Mouse (Mus musculus) kidney, postnatal 0 days (tissue): Measurements from ENCODE around the gene Gipr. TPM values are rescaled to one million over a fixed set of nuclear protein-coding genes. Genes with fewer than 3 reads are reported as not detected.

Experiments used
- ATAC-seq: fragments of 200-750 bp; cut with Nextera tagmentation; replicated peaks from 2 replicates; pipeline ENCODE4 v1.8.0; 2017; ENCODE audit warnings: low read depth, moderate number of reproducible peaks, moderate TSS enrichment, moderate library complexity; ENCODE audit not compliant: low FRiP score
- DNase-seq: peaks from one replicate; pipeline ENCODE4 v3.0.0-alpha.2; 2016; ENCODE audit warnings: low spot score
- H3K27ac ChIP-seq: fragments of 300-500 bp; sonication (generic); 2 replicates; pipeline ENCODE4 v1.5.1; 2014; ENCODE audit warnings: mild to moderate bottlenecking
- H3K27me3 ChIP-seq: fragments of 300-500 bp; sonication (generic); 2 replicates; pipeline ENCODE4 v1.6.1; 2014; ENCODE audit warnings: low read length, mixed read lengths; ENCODE audit not compliant: insufficient read depth
- H3K36me3 ChIP-seq: fragments of 300-500 bp; sonication (generic); 2 replicates; pipeline ENCODE4 v1.6.1; 2014; ENCODE audit warnings: low read length, mixed read lengths; ENCODE audit not compliant: insufficient read depth
- H3K4me1 ChIP-seq: fragments of 300-500 bp; sonication (generic); replicated peaks from 2 replicates; pipeline ENCODE4 v1.6.1; 2014; ENCODE audit warnings: antibody characterized with exemption, low read length, mixed read lengths; ENCODE audit not compliant: insufficient read depth
- H3K4me2 ChIP-seq: fragments of 300-500 bp; sonication (generic); 2 replicates; pipeline ENCODE4 v1.6.1; 2014; ENCODE audit warnings: mild to moderate bottlenecking, low read length, moderate library complexity, mixed read lengths
- H3K4me3 ChIP-seq: fragments of 300-500 bp; sonication (generic); replicated peaks from 2 replicates; pipeline ENCODE4 v1.5.1; 2014; ENCODE audit warnings: low read depth, low read length
- H3K9ac ChIP-seq: fragments of 300-500 bp; sonication (generic); 2 replicates; pipeline ENCODE4 v1.6.1; 2014; ENCODE audit warnings: low read depth, low read length
- H3K9me3 ChIP-seq: fragments of 300-500 bp; sonication (generic); replicated peaks from 2 replicates; pipeline ENCODE4 v1.6.1; 2016; ENCODE audit warnings: low read length, inconsistent platforms, mixed read lengths
- CTCF ChIP-seq: IDR thresholded peaks from 2 replicates; pipeline ENCODE4 v1.5.1; 2016; ENCODE audit warnings: antibody characterized with exemption, low read depth, mild to moderate bottlenecking, moderate library complexity
- WGBS: fragments of 180-500 bp; shearing (Covaris S2); extraction: QIAGEN DNeasy Blood & Tissue Kit; methylation state at CpG from one replicate; pipeline ENCODE4 v1.1.7; 2014; 5-methylcytosine and 5-hydroxymethylcytosine counted together
- polyA plus RNA-seq: library from polyadenylated mRNA; unstranded; fragments of >200 nt; fragmentation: Nextera tagmentation; extraction: Ambion mirVana; gene quantifications from 2 replicates; pipeline ENCODE4 v1.2.1, GENCODE M21; 2015

Gene Gipr
- polyA plus RNA-seq, 1 experiment from 2014 or later: 0.09 TPM

- Histone ChIP-seq H3K4me3 (no peak overlapping the region), H3K4me1 (peaks cover 17% of the 10 kb centered on the region; the same call in 1 of the 2 replicates), H3K36me3 (no peaks in the 10 kb centered on the region), H3K9me3 (no peaks in the 10 kb centered on the region), H3K27me3 (no peaks in the 10 kb centered on the region), H3K4me2 (no peak overlapping the region), H3K27ac (no peak overlapping the region), H3K9ac (no peak overlapping the region)
- ATAC-seq (no peak), DNase-seq (no peak)
- peak; percentile 50 for TF ChIP-seq CTCF
- 98% methylated on average over 5 of the region's 5 CpGs for WGBS
Observed at GRCm38 (mm10) chr7:19210010-19210409, 44.1 kb upstream of the Gipr start.

DNA sequence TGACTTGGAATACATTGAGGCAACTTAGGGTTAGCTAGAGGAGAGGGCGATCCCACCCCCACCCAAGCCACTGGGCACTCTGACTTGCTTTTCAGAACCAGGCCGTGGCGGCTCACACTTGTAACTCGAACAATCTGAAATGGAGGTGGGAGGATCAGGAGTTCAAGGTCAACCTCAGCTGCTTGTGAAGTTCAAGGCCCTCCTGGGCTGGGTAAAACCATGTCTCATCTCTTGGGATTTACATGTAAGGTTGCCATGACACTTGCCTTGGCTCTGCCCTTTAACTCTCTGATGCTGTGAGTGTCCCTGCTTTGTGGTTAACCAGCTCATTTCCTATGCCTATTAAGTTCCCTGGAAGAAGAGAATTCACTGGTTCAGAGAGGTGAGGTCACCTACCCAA lies 43.6 kb upstream of the Gipr start:
- Histone ChIP-seq H3K36me3 (peaks cover under 1% of the 10 kb centered on the region; the same call in 1 of the 2 replicates), H3K27me3 (no peaks in the 10 kb centered on the region), H3K27ac (no peak overlapping the region), H3K4me1 (peaks cover 17% of the 10 kb centered on the region; the same call in 1 of the 2 replicates), H3K9ac (no peak overlapping the region), H3K4me3 (no peak overlapping the region), H3K4me2 (no peak overlapping the region), H3K9me3 (no peaks in the 10 kb centered on the region)
- no peak for TF ChIP-seq CTCF
- ATAC-seq (no peak), DNase-seq (no peak)
- 81% methylated on average over 4 of the region's 4 CpGs for WGBS

- peak; percentile 67 for DNase-seq
Observed at GRCm38 (mm10) chr7:19208944-19209472, 43.1 kb upstream of the Gipr start.

DNA sequence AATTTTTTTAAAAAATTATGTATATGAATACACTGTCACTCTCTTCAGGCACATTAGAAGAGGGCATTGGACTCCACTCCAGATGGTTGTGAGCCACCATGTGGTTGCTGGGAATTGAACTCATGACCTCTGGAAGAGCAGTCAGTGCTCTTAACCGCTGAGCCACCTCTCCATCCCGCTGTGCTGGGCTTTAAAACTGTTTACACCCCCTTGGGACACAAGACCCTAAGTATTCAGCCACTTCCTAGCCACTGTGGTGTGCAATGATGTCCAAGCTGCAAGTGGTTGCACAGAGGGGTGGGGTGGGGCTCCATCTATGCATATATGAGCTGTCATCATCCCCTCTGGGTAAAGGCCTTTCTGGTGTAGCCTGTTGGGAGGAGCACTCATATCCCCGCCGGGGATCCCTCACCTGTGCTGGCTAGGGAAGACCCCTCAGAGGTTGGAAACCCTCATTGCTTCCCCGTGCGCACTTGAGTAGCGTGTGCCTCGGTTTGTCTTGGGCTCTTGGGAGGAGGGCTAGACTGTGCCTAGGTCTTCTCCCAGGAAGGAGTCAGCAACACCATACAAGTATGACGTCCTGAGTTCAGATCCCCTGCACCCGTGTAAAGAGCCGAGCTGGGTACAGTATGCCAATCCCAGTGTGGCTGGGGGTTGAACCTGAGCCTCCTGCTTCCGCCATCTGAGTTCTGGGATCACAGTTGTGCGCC lies 42.4 kb upstream of the Gipr start:
- H3K9ac ChIP-seq: no peak overlapping the region
- no peak overlapping the region for H3K27ac ChIP-seq
- H3K4me3 ChIP-seq: no peak overlapping the region
- H3K4me2 ChIP-seq: no peak overlapping the region
- H3K27me3 ChIP-seq: no peaks in the 10 kb centered on the region
- WGBS: 86% methylated on average over 13 of the region's 13 CpGs
- DNase-seq (no peak), ATAC-seq (no peak; the same call in 1 of the 2 replicates)
- peaks cover 9% of the 10 kb centered on the region for H3K36me3 ChIP-seq
- peaks cover 11% of the 10 kb centered on the region; the same call in 1 of the 2 replicates for H3K4me1 ChIP-seq
- H3K9me3 ChIP-seq: no peaks in the 10 kb centered on the region
- no peak for TF ChIP-seq CTCF

More at GRCm38 (mm10) chr7:19208944-19209472, 43.1 kb upstream of the Gipr start:
- Histone ChIP-seq H3K27ac (no peak overlapping the region), H3K9ac (no peak overlapping the region), H3K4me2 (no peak overlapping the region), H3K9me3 (no peaks in the 10 kb centered on the region), H3K4me1 (peaks cover 14% of the 10 kb centered on the region; the same call in 1 of the 2 replicates), H3K4me3 (no peak overlapping the region), H3K36me3 (peaks cover 5% of the 10 kb centered on the region), H3K27me3 (no peaks in the 10 kb centered on the region)
- 53% methylated on average over 7 of the region's 7 CpGs for WGBS
- peak; percentile 93 for TF ChIP-seq CTCF
- ATAC-seq: no peak

GRCm38 (mm10) chr7:19202065-19202850 lies 36.3 kb upstream of the Gipr start:
- H3K36me3 ChIP-seq: peaks cover 22% of the 10 kb centered on the region
- H3K4me2 ChIP-seq: no peak overlapping the region
- no peak overlapping the region for H3K9ac ChIP-seq
- TF ChIP-seq CTCF: no peak
- H3K27me3 ChIP-seq: no peaks in the 10 kb centered on the region
- no peak overlapping the region for H3K27ac ChIP-seq
- no peaks in the 10 kb centered on the region for H3K9me3 ChIP-seq
- WGBS: 69% methylated on average over 15 of the region's 15 CpGs
- ATAC-seq (no peak), DNase-seq (no peak)
- H3K4me3 ChIP-seq: no peak overlapping the region
- no peaks in the 10 kb centered on the region for H3K4me1 ChIP-seq

- 74% methylated on average over 14 of the region's 15 CpGs for WGBS
- DNase-seq (no peak), ATAC-seq (0 out of 2 replicates have a peak, but pooled peaks have one; percentile 17)
- no peak overlapping the region for H3K27ac ChIP-seq
- no peaks in the 10 kb centered on the region for H3K4me1 ChIP-seq
- no peaks in the 10 kb centered on the region for H3K9me3 ChIP-seq
- H3K9ac ChIP-seq: no peak overlapping the region
- peaks cover 22% of the 10 kb centered on the region for H3K36me3 ChIP-seq
- no peaks in the 10 kb centered on the region for H3K27me3 ChIP-seq
- TF ChIP-seq CTCF: no peak
- no peak overlapping the region for H3K4me3 ChIP-seq
- H3K4me2 ChIP-seq: no peak overlapping the region
Observed at GRCm38 (mm10) chr7:19201660-19202059, 35.7 kb upstream of the Gipr start.
